Mouse (Mus musculus) left cerebral cortex, adult 2 months (tissue): ENCODE measurements around the gene Pcsk5. TPM values are rescaled to one million over a fixed set of nuclear protein-coding genes. Genes with fewer than 3 reads are reported as not detected.

Experiments used
- DNase-seq, 2 experiments: peaks; one replicate each; pipeline ENCODE4 v3.0.0; 2021 to 2022; ENCODE audit warnings: low spot score in 2 of 2, mixed read lengths in 1 of 2; ENCODE audit errors: extremely low spot score in 1 of 2
- H3K27ac ChIP-seq: fragments of 200-600 bp; 2 replicates; pipeline ENCODE4 v1.8.1; 2022
- H3K4me3 ChIP-seq: fragments of 200-600 bp; 2 replicates; pipeline ENCODE4 v1.8.1; 2022
- CTCF ChIP-seq: fragments of 200-600 bp; IDR thresholded peaks from 2 replicates; pipeline ENCODE4 v1.8.1; 2022; ENCODE audit warnings: antibody characterized with exemption, mild to moderate bottlenecking, moderate library complexity
- intact Hi-C: fragments of 180-260 bp; cut with DNase I; formaldehyde crosslinking; loops from one replicate; pipeline ENCODE4 v1.15.1; 2025
- total RNA-seq, 2 experiments: library from RNA; stranded (reverse); gene quantifications; 2 replicates each; pipeline ENCODE4 v1.2.3; 2021

The Pcsk5 gene
- total RNA-seq, 2 experiments from 2014 or later: 11.2 to 12.3 TPM

DNA sequence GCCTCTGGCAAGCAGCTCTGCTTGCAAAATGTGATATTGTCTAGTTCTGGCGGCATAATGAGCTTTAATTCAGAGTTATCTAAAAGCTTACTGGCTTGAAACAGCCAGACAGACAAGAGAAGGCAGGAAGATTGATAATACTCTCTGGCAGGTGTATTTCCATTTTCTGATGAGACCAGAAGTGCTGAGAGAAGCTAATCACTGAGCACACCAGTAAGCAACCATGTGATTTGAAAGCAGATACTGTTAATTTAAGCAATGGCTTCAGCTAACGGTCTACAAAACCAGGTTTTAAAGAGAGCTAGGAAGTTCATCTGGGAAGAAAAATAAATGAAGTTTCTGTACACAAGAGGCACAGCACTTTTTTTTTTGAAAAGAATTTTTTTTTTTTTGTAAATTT lies 237.1 kb downstream of the Pcsk5 start:
- intact Hi-C loops: no loop called here
- TF ChIP-seq CTCF: no peak
- Histone ChIP-seq H3K27ac (no peak overlapping the region), H3K4me3 (no peak overlapping the region)
- DNase-seq: no peak

DNA sequence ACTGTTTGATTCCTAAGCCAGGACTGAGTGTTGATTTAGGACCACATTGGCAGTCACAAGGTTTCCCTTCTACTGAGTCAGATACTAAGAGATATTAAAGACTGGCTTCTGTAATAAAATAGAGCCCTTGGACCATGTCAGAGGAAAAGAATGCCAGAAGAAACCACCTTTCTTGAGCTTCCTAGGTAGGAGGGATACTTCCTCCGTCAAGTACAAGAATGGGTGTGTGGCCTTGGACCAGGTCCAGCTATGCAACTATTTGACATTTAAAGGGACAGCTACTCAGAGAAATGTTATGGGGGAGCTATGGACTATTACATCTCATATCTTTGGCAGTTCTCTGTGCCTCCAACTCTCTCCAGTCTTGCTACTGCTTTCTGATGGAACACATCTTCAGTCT lies 244.6 kb downstream of the Pcsk5 start:
- TF ChIP-seq CTCF: no peak
- H3K27ac ChIP-seq: no peak overlapping the region
- no peak overlapping the region for H3K4me3 ChIP-seq
- DNase-seq: no peak
- intact Hi-C loops: no loop called here

DNA sequence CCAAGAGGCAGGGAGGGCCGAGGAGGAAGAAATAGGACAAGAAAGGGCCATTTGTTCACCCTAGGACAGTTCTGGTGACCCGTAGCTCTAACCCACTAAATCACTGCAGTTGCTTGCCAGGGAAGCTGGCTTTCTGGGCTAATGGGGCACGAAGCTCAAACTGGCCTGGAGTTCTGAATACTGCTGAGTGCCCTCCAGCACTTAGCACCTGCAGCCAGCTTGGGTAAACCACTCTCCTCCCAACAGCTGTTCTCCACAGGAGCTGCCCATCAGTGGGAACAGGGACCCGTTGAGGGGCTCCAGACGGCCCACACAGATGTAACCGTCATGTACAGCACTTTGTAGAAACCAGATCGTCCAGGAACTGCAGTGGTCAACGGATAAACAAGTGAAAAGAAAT lies 246.1 kb downstream of the Pcsk5 start:
- DNase-seq: no peak
- intact Hi-C loops: no loop called here
- Histone ChIP-seq H3K27ac (no peak overlapping the region), H3K4me3 (no peak overlapping the region)
- TF ChIP-seq CTCF: no peak

DNA sequence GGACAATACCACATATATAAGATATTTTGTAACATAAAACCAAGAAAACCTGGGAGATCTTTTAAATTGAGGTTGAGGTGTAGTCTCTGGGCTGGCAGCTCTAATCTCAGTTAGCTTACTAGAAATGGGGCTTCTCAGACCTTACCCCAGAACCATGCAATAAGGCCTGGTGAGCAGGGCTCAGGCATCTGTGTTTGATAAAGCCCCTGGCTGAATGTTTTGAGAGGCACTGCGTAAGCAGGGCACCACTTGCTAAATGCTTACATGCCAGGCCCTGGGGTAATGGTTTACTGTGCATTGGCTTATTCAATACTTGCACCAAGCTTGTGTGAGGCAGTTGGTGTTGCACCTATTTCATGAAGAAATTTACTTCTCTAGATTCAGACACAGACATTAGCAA lies 247.1 kb downstream of the Pcsk5 start:
- no peak for DNase-seq
- no peak overlapping the region for H3K4me3 ChIP-seq
- no peak for TF ChIP-seq CTCF
- intact Hi-C loops: no loop called here
- no peak overlapping the region for H3K27ac ChIP-seq

DNA sequence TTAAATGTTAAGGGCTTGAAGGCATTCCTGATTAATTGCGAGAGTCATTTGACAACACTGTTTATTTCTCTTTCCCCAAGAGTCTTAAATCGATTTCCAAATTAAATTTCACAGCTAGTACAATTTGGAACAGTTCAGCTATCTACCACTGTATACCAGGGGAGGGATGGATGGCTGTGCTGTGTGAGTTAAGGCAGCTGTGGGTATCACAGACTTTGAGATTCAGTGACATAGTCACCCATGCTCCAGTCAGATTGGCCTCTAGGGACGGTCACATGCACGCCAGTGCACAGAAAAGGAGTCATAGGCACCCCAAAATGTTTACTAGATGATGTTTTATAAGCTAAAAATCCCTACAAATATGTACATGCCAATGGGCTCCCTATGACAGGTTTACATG lies 260.0 kb downstream of the Pcsk5 start:
- intact Hi-C loops: no loop called here
- Histone ChIP-seq H3K27ac (no peak overlapping the region), H3K4me3 (no peak overlapping the region)
- no peak for TF ChIP-seq CTCF
- no peak for DNase-seq

DNA sequence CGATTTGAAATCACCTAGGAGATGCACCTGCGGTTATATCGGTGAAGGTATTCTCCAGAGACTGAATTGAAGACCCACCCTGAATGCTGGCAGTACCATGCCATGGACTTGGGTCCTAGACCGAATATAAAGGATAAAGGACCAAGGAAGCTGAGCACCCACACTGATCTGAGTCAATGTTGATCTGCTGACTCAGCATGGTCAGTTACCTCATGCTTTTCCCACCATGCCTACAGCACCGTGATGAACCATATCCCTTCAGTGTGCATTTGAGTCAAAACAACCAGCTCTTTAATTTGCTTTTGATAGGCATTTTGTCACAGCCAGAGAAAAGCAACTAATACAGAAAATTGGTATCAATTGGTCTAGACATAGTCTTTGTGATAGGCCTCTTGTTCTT lies 262.9 kb downstream of the Pcsk5 start:
- Histone ChIP-seq H3K27ac (no peak overlapping the region), H3K4me3 (no peak overlapping the region)
- no peak for TF ChIP-seq CTCF
- intact Hi-C loops: no loop called here
- no peak for DNase-seq

DNA sequence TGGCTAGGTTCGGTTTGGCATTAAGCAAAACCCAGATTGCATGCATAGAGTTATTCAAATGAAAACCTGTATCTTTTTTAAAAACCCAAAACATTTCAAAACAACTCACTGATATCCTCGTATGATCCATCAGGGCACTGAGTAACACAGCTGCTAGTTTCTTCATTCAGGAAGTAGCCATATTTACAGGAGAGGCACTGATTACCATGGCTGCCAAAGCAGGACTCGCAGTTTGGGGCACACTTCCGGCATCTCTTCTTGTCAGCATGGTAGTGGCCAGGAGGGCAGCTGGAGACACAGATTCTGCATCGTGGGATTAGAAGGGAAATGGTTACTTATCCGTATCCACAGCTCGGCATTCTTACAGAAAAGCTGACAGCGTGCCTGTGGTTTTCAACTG lies 265.1 kb downstream of the Pcsk5 start:
- intact Hi-C loops: no loop called here
- no peak overlapping the region for H3K27ac ChIP-seq
- TF ChIP-seq CTCF: no peak
- DNase-seq: no peak
- H3K4me3 ChIP-seq: no peak overlapping the region

DNA sequence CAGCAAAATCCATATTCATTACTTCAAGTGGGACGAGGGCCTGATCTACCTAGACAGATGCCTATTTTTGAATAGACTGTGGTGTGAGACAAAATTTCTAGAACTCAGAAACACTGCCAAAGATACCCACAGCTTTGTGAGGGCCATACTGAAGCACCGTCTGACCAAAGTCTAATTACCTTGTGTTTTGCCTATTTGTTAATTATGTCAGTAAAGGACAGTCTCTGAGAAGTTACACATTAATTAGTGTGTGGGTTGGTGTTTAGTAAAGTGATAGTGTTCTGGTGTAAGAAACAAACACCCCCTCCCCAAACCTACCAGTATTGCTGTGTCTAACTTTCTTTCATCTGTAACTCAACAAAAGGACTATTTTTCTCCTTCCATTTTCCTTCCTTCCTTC lies 266.5 kb downstream of the Pcsk5 start:
- intact Hi-C loops: no loop called here
- no peak for DNase-seq
- Histone ChIP-seq H3K4me3 (no peak overlapping the region), H3K27ac (no peak overlapping the region)
- no peak for TF ChIP-seq CTCF

DNA sequence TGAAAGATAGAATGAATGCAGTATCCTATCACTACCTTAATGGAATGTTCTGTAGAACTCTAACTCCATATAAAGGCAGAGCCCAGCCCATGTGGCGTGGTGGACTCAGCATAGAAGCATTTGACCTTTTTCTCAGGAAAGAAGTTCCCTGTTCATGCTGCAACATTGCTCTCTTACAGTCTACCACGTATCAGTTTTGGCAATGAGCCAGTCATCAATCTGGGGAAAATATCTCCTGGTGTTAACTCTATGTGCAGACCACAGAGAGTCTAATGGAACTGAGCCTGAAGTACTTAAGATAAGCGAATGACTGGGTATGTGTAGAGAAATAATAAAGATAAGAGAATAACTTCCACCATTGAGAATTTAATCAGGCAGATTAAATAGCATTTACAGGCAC lies 270.2 kb downstream of the Pcsk5 start:
- TF ChIP-seq CTCF: no peak
- Histone ChIP-seq H3K27ac (no peak overlapping the region), H3K4me3 (no peak overlapping the region)
- no peak for DNase-seq
- intact Hi-C loops: no loop called here

DNA sequence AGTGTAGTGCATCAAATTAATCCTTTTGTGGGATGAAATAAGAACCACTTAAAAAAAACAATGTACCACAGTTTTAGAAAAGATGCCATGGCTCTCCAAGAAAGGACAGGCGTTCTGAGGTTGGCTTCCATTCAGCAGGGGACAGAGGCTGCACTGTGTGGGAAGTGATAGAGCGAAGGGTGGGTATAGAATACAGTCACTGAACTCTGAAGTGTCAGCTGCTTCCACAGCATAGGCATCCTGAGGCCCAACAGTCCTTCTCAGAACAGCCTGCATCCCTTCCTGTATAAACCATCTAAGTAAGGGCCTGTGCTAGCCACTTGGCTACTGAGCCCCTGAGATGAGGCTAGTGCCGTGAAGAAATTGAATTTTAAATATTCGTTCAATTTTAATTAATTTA lies 271.3 kb downstream of the Pcsk5 start:
- Histone ChIP-seq H3K27ac (no peak overlapping the region), H3K4me3 (no peak overlapping the region)
- TF ChIP-seq CTCF: no peak
- DNase-seq: no peak
- intact Hi-C loops: no loop called here

DNA sequence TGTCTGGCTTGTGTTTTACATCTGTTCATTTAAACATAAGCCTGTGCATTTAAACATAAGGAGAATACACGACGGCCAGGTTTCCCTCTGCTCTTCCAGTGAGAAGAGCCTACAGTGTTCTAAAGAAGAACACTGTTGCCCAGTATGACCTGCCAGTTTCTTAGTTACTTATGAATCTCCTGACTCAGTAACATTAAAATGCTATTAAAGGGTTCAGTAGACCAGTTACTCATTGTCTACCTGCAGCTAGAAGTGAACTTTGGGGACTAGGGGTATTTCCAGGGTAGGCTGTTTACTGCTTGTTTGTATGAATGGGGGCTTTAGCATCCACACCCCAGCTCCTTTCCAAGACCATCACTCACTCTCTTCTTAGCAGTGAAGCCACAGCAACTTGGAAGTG lies 278.7 kb downstream of the Pcsk5 start:
- intact Hi-C loops: no loop called here
- H3K4me3 ChIP-seq: no peak overlapping the region
- TF ChIP-seq CTCF: no peak
- H3K27ac ChIP-seq: no peak overlapping the region
- no peak for DNase-seq

DNA sequence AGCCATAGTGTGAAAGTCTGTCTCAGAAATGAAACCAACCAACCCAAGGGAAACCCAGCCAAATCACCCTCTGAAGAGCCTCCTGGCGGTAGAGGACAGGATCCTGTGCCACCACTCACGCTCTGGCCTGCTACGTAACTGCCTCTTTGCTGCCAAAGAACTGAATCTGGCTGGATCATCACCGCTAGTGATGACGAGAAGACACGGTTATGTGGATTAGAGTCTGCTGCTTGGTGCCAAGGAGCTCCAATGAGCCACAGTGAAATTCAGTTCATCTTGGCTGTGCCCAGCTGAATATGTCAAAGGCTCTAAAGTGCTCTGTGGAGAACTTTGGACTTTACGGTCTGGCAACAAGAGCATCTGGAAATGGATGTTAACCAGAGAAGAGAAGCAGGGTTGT lies 282.3 kb downstream of the Pcsk5 start:
- TF ChIP-seq CTCF: no peak
- intact Hi-C loops: no loop called here
- no peak overlapping the region for H3K27ac ChIP-seq
- no peak overlapping the region for H3K4me3 ChIP-seq
- DNase-seq: no peak

DNA sequence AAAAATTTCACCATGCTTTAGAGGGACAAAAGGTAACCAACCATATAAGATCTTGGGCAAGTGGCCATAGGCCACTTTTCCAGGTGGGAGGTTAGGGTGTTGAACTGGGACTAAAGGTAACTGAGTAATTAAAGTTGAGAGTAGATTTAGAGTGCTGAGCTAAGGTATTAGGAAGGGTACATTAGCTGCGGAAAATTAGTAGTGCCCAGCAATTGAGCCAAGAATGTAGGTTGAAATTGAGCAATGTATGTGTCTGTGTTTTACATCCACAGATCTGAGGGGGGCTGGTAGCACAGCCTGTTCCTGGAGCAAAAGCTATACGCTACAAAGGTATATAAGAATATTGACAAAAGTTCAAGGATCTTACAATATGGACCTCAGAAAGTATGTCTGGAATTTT lies 282.9 kb downstream of the Pcsk5 start:
- H3K4me3 ChIP-seq: no peak overlapping the region
- H3K27ac ChIP-seq: no peak overlapping the region
- intact Hi-C loops: no loop called here
- no peak for DNase-seq
- TF ChIP-seq CTCF: no peak
